Mouse (Mus musculus): ENCODE measurements around the gene Mynn.
A peak's percentile ranks its signal among the peaks of the same experiment; 100 is the strongest.

Mynn gene

GRCm38 (mm10) chr3:30644207-30644606 is 42.3 kb downstream of the Mynn start, which contains the start of gene Lrriq4:
Gene Lrriq4, plus strand, starts transcription at chr3:30644507.
- DNase-seq (ENCODE audit: low read depth, low spot score) = no peak

GRCm38 (mm10) chr3:30646761-30647160 is 44.9 kb downstream of the Mynn start:
- peak; percentile 87 for DNase-seq (ENCODE audit: low read depth, low spot score)

- peak; percentile 97 for DNase-seq (ENCODE audit: low read depth, low spot score)
Observed at GRCm38 (mm10) chr3:30647440-30648090, 45.7 kb downstream of the Mynn start, which contains the start of gene Lrrc34. Gene Lrrc34, minus strand, starts transcription at chr3:30647869.

GRCm38 (mm10) chr3:30648466-30648865 is 46.6 kb downstream of the Mynn start:
- DNase-seq (ENCODE audit: low read depth, low spot score) = peak; percentile 70

- DNase-seq (ENCODE audit: low read depth, low spot score) = peak; percentile 55
Observed at GRCm38 (mm10) chr3:30650062-30650841, 48.4 kb downstream of the Mynn start.

GRCm38 (mm10) chr3:30655937-30656336 is 54.1 kb downstream of the Mynn start:
- DNase-seq (ENCODE audit: low read depth, low spot score) = no peak

DNA sequence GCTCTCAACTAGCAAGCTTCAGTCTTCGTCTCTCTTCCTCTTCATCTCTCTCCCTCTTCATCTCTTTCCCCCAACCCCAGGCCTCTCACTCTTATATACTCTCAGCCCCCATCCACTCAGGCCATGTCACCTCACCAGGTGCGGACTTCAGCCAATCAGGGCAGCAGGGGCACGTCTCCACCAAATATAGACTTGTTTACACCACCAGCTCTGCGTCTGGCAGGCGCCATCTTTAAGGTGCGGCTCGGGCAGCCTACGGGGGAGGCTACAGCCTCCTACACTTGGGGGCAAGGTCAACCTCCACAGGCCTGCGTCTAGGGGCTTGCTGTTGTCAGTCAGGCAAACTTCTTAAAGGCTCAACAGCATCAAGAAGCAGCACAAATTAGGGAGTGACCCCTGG is 56.6 kb downstream of the Mynn start:
- peak; percentile 81 for DNase-seq (ENCODE audit: low read depth, low spot score)

All from R1 (cell line).